Mouse (Mus musculus) ZHBTc4 (cell line): ENCODE results near the gene Zkscan17.
A peak's percentile ranks its signal among the peaks of the same experiment; 100 is the strongest.
"Not testable (repeated sequence)": the region's sequence is repeated elsewhere in the genome, so short reads cannot be mapped to it uniquely, and the experiment has no call there.

Experiments used
- DNase-seq: peaks from one replicate; pipeline ENCODE4 v3.0.0-alpha.2; 2011; ENCODE audit warnings: low read depth, low spot score

The Zkscan17 gene

DNA sequence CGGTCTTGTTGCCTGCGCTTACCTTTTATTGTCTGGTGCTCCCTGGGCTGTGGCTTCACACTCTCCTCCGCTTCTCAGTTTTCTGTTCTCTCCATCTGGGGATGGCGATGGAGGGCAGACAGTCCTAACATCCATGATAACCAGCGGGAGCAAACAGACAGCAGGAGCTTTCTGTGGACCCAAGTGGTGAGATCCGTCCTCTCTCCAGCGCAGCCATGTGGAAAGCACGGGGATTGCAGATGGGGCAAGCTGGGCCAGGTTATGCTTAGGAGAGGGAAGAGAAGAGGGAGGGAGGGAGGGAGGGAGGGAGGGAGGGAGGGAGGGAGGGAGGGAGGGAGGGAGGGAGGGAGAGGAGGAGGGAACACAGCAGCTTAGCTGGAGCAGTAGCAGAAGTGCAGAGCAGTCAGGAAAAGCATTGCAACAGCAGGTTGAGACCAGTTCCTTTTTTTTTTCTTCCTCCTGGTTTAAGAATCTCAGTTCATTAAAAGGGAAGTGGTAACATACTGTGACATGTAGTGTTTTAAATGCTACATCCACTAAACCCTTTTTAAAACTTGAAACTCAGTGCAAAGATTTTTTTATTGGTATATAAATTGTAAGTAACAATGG is at the start of gene Zkscan17:
Zkscan17 (minus strand) TSS at position 280 of the 609 bp plus-strand sequence.
- DNase-seq: peak; percentile 94

GRCm38 (mm10) chr11:59576135-59576534 is 49.6 kb upstream of the Zkscan17 start, which contains the start of gene Olfr222:
Gene Olfr222 (minus strand): TSS chr11:59576235.
- DNase-seq: not testable (repeated sequence)

DNA sequence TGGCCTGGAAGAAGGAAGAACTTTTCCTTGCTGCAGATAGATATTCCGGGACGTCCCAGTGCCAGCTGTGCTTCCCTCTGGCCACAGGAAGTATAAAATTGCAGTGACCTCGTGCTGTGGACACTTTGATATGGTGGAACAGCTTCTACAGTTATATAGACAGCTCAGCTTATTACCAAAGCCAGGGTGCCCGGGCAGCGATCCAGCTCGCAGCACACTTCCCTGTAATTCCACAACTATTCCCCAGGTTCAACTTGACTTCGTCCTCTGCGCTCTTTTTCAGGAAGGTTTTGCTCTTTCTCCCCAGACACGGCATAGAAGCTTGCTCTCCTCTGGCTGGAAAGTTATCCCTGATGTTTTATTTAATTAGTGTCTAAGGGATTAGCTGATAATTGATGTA is 49.2 kb upstream of the Zkscan17 start:
- no peak for DNase-seq

DNA sequence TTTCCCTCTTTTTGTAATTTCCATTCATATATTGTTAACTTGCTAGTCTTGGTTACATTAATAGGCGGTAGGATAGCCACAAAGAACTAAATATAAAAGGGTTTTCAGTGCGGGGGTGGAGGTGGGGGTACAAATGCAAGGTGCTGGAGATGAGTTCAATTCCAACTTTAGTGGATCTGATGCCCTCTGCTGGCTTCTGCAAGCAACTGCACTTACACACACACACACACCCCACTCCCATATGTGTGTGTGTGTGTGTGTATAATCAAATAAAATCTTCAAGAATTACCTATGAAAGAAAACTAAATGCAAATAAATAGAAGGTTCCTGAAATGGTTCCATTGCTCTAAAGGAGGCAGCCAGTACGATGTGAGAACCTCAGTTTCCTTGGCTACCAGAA is 42.8 kb upstream of the Zkscan17 start:
- peak; percentile 43 for DNase-seq

- DNase-seq: no peak
Measured at GRCm38 (mm10) chr11:59562837-59563236, 36.3 kb upstream of the Zkscan17 start.

DNA sequence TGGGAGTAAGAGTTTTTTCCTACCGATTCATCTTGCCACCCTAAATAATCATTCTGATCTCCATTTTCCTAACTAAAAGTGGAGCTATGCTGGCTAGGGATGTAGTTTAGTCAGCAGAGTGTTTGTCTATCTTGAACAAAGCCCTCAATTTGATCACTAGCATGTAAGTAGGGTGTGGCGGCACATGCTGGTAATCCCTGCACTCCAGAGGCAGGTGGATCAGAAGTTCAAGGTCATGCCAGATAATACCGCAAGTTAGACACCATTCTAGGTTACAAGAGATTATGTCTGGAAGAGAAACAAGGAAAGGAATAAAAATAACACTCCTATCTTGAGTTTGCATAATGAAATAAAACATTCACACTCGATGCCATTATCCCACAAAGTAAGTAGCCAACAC is 35.8 kb upstream of the Zkscan17 start:
- DNase-seq: no peak

DNA sequence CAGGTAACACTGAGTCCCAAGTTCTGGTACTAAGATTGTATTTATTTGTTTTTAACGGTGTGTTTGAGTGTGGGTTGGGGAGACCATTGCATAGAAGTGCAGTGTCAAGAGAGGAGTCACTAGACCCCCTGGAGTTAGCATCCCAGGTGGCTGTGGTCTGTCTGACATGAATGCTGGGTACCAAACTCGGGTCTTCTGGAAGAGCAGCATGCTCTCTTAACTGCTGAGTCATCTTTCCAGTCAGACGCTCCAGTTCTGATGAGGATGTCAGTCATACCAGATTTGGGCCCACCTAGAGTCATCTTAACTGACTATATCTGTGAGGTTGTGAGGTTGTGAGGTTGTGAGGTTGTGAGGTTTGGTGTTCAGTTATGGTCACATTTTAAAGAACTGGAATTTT is 34.4 kb upstream of the Zkscan17 start:
- no peak for DNase-seq

DNA sequence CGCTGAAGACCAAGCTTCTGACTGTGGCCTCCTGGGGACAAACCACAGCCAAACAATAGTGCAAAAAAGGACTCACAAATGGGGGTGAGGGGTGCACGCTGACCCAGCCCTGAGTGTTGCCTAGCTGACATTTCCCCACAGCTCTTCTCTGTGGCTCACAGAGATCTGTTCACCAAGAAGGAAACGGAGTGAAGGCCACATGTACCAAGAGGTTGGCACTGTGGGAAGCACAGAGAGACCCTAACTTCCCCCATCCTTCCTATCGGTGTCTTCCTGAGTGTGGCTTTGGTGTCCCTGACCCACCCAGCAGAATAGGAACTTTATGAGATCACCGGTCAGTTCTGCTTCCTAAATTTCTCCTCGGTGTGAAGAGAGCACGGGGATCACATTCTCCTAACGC is 28.0 kb upstream of the Zkscan17 start:
- no peak for DNase-seq

DNA sequence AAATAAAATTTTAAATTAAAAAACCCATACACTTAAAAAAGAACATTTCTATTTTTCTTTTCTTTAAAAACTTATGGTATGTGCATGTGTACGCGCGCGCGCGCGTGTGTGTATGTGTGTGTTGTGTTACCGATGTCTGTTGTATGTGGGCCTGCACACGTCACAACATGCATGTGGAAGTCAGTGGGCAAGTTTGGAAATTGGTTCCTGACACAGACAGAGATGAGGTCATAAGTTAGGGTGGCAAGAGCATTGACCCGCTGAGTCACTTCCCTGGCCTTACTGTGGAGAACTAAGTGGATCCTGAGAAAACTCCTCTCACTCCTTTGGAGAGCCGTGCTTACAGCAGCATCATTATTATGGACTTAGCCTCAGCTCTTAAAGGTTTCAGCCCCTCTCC is 27.6 kb upstream of the Zkscan17 start:
- DNase-seq: no peak

- DNase-seq: no peak
Measured at GRCm38 (mm10) chr11:59544005-59544404, 17.5 kb upstream of the Zkscan17 start.

- no peak for DNase-seq
Measured at GRCm38 (mm10) chr11:59543376-59543775, 16.8 kb upstream of the Zkscan17 start.

DNA sequence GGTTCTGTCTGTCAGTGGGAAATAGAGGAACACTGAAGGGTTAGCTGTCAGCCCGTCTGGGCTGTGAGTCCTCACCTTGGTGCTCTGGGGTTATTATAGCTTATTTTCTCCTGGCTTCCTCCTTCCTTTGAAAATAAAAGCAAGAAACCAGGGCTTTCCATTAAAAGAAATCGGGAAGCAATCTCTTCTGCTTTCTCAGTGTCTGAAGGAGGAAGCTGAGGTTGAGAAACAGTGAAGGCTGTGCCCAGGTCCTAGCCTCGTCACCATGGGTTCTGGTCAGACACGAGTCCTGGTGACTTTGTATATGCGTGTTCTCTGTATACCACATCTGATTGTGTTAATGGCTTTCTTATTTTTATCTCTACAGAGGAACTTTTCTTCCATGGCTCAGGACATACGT is 15.9 kb upstream of the Zkscan17 start:
- no peak for DNase-seq

DNA sequence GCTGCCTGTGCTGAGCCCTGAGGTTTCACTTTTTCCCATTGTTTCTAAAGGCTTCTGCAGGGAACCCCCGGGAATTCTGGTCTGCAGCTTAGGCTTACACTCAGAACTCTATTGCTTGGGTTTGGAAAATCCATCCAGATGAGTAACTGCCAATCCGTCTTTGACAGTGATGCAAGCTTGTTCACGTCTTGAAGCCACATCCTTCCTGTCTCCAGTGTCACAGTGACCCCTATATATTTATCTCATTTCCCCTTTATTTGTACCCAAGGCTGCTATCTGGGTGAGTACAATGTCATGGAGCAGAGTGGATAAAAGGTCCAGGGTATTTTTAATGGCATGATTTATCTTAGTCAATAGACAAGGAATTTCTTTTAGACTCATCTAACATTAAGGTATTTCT is 14.8 kb upstream of the Zkscan17 start, which contains the start of gene Nlrp3:
Nlrp3 (plus strand) TSS at position 245 of the 400 bp plus-strand sequence.
- no peak for DNase-seq

DNA sequence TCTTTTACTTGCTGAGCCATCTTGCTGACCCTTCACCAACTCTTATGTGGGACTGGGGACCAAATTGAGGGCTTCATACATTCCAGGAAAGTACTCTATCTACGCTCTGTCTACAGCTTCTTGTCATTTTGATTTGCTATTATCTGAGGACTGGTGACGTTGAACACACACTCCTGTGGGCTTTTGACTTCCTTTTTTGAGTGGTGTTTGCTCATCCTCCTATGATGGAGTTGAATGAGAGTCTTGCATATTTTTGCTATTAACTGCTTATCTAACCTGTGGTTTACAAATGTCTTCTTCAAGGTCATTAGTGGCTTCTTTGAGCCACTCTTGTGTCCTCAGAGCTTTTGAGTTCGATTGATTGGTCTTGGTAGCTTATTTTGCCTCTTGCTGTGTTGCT is 13.6 kb upstream of the Zkscan17 start:
- DNase-seq: no peak

DNA sequence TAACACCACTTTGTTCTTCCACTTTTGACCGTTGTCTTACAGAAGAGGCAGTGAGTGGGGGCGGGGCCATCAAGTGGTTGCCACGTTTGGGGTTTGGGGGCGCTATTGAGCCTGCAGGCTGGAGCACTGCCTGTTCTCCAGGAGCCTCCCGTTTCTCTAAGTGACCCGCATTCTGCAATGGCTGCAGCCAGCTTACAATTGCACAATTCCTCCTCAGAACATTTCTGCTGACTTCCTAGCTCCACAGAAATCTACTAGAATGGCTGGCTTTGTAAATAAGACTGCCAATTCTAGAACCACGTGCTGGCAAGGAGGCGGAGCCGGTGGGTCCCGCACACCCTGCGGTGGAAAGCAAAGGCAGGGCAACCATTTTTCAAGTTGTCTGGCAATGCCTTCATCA is 11.8 kb upstream of the Zkscan17 start:
- DNase-seq: peak; percentile 71

DNA sequence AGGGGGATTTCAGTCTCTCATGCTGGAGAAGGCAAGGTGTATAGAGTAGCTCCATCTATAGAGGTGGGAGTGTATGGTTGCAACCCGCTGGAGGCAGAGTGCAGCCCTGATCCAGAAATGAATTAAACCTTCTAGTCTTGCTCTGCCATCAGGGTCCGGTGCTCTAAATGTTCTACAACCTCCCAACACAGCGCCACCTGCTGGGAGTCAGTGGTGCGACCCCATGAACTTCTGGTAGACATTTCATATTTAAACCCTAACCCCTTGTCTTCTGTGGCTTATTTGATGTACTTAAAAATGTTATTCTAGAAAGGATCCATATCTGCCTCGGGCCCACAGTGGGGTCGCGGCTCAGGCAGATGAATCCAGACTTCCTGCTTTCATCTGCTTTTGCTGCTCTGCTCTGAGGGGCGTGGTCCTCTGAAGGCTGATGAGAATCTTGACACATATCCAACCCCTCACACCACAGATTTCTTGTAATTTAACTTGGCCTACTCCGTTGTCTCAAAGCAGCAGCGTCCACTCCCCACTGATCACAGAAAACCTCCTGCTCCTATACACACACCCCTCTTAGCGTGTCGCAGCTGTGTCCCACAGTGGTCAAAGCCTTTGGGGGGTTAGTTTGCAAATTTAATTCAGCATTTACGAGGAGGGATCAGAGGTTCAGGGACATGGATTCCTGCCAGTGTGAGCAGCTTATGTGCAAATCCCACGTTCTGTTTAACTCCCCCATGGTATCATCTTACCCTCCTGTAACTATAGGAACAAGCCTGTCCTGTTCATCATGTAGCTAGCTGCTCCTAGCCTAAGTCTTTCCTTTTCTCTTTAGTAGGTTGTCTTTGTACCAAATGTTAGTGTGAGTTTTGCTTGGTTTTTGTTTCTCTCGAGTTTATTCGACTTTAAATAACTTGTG is 10.9 kb upstream of the Zkscan17 start:
- peak; percentile 79 for DNase-seq

- DNase-seq: no peak
Measured at GRCm38 (mm10) chr11:59531562-59531961, 5.0 kb upstream of the Zkscan17 start.

DNA sequence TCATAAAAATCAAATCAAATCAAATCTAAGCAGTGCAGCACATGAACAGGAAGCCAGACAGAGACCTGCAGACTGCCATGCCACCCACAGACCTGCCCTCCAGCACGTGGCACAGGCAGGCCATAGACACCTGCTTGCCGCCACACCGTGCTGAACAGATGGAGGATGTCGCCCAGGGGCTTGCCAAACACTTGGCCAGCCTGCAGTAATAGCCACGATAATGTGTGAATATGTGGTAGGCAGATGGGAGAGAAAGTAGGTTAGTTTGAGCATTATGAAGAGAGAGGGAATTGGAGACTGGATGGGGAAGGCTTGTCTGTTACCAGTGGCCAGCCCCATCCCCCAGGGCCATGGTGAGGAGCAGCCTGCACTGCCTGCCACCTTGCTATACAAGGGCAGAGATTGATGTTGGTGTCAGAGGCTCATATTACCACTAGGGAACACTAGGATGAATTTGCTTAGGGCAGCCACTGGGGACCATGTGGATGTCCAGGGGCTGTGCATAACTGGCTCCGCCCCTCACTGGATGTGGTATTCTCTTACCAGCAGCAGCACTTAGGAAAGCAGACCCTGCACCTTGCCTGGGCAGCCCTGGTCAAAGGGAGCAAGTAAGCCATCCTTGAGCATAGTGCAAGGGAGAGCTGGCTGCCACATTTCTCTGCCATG is 4.5 kb upstream of the Zkscan17 start:
- DNase-seq: peak; percentile 72

GRCm38 (mm10) chr11:59530221-59530620 is 3.7 kb upstream of the Zkscan17 start:
- DNase-seq: no peak

DNA sequence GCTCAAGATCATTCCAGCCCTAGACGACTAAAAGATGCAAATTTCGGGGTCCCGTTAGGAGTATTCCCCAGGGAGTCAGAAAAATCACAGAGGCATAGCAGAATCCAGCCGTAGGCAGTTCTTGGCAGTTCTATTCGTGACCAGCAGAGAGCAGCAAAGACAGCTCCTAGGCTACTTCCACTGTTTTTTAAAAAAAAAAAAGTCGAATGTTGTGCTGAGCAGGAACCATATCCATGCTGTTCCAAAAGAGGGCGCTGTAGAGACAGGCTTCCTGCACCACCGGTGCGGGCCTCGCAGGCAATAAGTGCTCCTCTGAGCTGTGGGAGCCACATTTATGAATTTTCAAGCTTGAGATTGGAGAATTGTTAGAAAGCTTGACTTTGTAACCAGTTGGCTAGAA is 1.3 kb downstream of the Zkscan17 start:
- peak; percentile 93 for DNase-seq

- DNase-seq: peak; percentile 74
Measured at GRCm38 (mm10) chr11:59524150-59524549, 2.4 kb downstream of the Zkscan17 start.

- no peak for DNase-seq
Measured at GRCm38 (mm10) chr11:59519741-59520495, 6.6 kb downstream of the Zkscan17 start.
